Mouse (Mus musculus): ENCODE data around the gene Btf3l4.

DNA sequence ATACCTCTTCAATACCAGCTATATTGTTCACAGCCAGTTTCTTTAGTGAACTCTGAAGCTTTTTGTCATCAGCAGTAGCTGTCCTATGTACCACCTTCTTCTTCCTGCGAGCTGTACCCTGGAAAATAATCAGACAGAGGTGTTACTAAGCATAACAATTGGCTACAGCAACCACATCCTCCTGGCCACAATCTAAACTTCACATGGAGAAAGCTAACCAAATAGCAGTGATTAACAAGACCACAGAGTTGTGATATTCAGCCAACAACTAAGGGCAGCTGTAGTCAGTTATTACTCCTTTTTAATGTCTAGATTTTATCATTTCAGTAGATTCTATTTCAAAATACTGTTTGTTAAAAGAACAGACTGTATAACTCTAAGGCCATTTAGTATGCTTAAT is 7.3 kb downstream of the Btf3l4 start:
- TF ChIP-seq TAL1 (IDR thresholded peaks at IDR 0.05; ENCODE audit: low read length) = no peak
- no peak for TF ChIP-seq GATA1 (IDR thresholded peaks at IDR 0.05; ENCODE audit: low read length)
